Mouse (Mus musculus): Measurements from ENCODE around the gene Glmn. TPM values are rescaled to one million over a fixed set of nuclear protein-coding genes. Genes with fewer than 3 reads are reported as not detected.

The Glmn gene
- total RNA-seq (2021): 1 to 10 TPM; 4.7 to 6.5 TPM
- long read RNA-seq, experiment 1, transcript Glmn-201 (19 exons, 2,015 nt): major isoform, 8 of 11 reads
- long read RNA-seq, experiment 1, partial matches to known transcripts: 0 of 11 reads
- long read RNA-seq, experiment 1, other reads (novel, unspliced or antisense): 3 of 11 reads
- long read RNA-seq, experiment 2, transcript Glmn-201 (19 exons, 2,015 nt): major isoform, 6 of 7 reads
- long read RNA-seq, experiment 2, partial matches to known transcripts: 0 of 7 reads
- long read RNA-seq, experiment 2, other reads (novel, unspliced or antisense): 1 of 7 reads

- peak; percentile 76 for DNase-seq (ENCODE audit: low spot score)
These were observed at the start of gene Glmn, which contains the start of gene Rpap2 for GRCm38 (mm10) chr5:107597301-107598077. TSS of gene Glmn (minus strand) at chr5:107597888. TSS of gene Rpap2 (plus strand) at chr5:107597373.

DNA sequence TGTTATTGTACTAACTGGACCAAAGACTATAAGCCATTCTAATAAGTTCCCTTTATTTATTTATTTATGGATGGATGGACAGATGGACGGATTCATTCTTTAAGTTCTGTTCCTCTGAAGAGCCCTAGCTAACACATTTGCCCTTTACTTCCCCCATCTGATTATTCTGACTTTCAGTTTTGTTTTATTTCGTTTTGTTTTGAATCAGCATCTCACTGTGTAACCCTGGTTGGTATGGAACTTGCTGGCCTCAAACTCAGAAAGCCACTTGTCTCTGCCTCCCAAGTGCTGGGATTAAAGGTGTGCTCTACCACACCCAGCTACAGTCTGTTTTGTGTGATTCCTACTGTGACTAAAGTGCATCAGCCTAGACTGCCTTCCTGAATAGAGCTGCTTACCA lies 48.2 kb upstream of the Glmn start:
- DNase-seq (ENCODE audit: low spot score): no peak

DNA sequence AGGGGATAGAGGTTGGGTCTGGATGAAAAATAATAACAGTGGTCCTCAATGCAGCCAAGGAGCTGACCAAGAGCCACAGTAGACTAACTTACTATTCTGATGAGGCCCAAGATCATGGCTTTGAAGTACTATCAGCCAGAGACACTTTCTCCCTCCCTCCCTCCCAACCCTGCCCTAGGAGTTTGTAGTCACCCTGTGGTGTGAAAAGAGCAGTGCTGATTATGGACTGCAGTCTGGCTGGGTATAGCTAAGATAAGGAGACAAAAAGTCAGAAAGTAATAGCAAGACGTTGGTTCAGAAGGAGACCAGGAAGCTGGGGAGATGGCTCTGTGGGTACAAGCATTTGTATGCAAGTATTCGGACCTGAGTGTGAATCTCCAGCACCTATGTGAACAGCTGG lies 46.9 kb upstream of the Glmn start:
- no peak for DNase-seq (ENCODE audit: low spot score)

DNA sequence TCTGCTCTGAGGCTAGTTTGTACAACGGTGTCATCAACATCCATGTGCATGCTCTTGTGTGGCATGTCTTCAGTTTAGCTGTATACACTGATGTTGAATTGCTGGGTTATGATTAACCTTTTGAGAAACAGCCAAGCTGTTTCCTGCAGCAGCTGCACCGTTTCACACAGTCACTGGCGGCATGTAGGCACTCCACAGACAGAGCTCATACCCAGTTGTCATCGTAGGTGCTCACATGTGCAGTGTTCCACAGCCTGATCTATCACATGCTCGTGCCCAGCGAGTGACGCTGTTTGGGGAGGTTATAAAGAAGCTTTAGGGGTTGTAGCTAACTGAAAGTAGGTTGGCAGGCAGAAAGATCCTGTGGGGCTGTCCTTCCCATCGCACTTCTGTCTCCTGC lies 40.7 kb upstream of the Glmn start:
- DNase-seq (ENCODE audit: low spot score): no peak

- DNase-seq (ENCODE audit: low spot score): peak; percentile 1
These were observed 39.4 kb upstream of the Glmn start for GRCm38 (mm10) chr5:107637106-107637505.

DNA sequence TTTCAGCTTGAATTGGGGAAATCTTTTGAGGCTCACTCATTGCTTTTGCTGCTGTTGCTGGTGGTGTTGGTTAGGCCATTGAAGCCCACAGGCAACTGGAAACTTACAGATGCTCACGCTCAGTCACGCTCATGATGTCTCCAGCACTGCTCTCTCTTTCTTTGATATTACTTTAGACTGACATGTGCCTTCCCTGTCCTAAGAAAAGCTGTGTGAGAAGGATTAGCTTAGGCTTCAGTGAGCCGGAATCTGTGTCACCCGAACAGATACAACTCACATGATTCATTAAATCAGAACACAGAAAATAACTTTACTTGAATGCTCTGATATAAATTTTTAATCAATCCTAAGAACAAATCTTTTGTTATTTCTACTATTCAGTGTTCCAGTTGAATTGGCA lies 36.0 kb upstream of the Glmn start:
- no peak for DNase-seq (ENCODE audit: low spot score)

DNA sequence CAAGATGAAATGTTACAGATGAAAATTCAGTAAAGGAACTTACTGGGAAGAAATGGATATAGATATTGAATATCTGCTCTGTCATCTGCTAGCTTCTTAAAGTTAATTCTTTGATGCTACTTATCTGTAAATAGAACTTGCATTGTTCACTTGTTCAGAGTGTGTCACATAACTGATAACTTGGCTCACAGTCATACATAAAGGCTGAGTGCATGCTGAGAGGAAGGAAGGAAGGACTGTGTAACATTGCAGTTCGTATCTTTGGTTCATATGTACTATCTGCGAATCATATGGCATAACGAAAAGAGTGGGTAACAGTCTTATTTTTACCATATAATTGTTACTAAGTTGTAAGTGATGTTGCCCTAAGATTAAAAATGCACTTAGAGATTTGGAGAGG lies 23.6 kb upstream of the Glmn start:
- no peak for DNase-seq (ENCODE audit: low spot score)

- DNase-seq (ENCODE audit: low spot score): no peak
These were observed 20.3 kb upstream of the Glmn start for GRCm38 (mm10) chr5:107617986-107618385.

GRCm38 (mm10) chr5:107611224-107611623 lies 13.5 kb upstream of the Glmn start:
- peak; percentile 57 for DNase-seq (ENCODE audit: low spot score)

DNA sequence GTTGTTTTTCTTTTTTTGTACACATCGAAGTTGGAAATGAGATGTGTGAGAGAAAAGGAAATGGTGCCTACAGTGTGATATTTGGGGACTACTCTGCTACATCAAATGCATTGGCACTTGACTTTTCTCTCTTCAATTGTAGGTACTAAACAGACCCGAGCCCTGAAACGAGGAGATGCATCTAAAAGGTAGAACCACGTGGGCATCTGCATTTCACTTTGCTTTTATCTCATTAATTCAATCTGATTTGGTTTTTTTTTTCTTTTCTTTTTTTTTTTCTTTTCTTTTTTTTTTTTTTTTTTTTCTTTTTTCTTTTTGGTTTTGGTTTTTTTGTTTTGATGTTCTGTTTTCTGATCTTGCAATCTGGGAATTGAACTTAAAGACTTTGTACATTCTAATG lies 692 bp upstream of the Glmn start:
- DNase-seq (ENCODE audit: low spot score): no peak

GRCm38 (mm10) chr5:107569148-107569547 lies 28.5 kb downstream of the Glmn start:
- DNase-seq (ENCODE audit: low spot score): no peak

- DNase-seq (ENCODE audit: low spot score): no peak
These were observed 40.7 kb downstream of the Glmn start for GRCm38 (mm10) chr5:107556969-107557368.

DNA sequence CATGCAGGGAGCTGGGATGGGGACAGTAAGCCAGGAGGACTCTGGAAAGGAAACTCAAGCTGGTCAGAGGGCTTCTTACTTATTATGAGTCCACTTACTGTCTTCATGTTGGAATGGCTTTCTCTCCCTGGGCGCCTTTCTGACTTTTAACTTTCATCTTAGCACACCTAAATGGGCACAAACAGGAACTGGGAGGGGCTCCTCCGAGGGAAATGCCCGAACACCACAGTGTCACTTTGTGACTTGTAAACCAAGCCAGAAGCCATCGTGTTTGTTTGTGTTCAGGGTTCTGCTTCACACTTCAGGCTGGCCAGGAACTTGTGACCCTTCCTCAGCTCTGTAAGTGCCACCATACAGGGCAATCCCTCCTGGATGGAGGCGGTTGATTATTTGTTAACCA lies 43.4 kb downstream of the Glmn start:
- DNase-seq (ENCODE audit: low spot score): no peak

DNA sequence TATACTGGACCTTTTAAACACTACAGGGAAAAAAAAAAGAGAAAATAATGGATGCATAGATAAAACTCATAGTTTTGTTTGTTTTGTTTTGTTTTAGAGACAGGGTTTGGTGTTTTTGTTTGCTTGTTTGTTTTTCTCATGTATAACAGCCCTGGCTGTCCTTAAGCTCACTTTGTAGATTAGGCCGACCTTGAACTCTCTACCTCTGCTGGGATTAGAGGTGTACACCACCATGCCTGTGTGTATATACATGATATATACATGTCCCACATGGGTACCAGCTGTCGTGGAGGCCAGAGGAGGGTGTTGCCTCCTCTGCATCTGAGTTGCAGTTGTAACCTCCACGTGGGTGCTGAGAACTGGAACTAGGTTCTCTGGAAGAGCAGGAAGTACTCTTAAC lies 49.2 kb downstream of the Glmn start:
- no peak for DNase-seq (ENCODE audit: low spot score)

GRCm38 (mm10) chr5:107547955-107548354 lies 49.7 kb downstream of the Glmn start:
- DNase-seq (ENCODE audit: low spot score): no peak

- no peak for DNase-seq (ENCODE audit: low spot score)
These were observed 51.8 kb downstream of the Glmn start for GRCm38 (mm10) chr5:107545927-107546326.

- DNase-seq (ENCODE audit: low spot score): peak; percentile 74
These were observed 56.0 kb downstream of the Glmn start for GRCm38 (mm10) chr5:107541696-107542095.

DNA sequence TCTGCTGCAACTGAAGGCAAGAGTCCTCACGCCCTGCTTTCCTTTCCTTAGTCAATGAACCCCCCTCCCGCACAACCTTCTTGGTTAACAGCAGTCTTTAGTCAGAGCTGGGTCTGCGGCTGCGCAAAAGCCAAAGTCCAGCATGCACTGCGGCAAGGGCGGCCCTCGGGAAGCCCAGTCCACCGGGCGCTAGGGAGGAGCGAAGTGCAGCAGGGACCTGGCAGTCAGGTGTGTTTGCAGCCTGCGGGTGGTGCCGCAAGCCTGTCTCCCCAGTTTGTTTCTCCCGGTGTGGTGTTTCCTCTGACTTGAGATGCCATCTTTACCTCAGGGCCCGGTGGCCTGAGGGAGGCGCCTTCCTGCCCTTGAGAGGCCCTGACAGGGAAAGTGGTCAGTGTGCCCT lies 63.1 kb downstream of the Glmn start, which contains the start of gene 1700028K03Rik:
Gene 1700028K03Rik, plus strand, starts transcription at position 129 of the 400 bp plus-strand sequence.
- DNase-seq (ENCODE audit: low spot score): no peak

GRCm38 (mm10) chr5:107533590-107533989 lies 64.1 kb downstream of the Glmn start:
- DNase-seq (ENCODE audit: low spot score): no peak

GRCm38 (mm10) chr5:107528856-107529255 lies 68.8 kb downstream of the Glmn start:
- DNase-seq (ENCODE audit: low spot score): no peak

DNA sequence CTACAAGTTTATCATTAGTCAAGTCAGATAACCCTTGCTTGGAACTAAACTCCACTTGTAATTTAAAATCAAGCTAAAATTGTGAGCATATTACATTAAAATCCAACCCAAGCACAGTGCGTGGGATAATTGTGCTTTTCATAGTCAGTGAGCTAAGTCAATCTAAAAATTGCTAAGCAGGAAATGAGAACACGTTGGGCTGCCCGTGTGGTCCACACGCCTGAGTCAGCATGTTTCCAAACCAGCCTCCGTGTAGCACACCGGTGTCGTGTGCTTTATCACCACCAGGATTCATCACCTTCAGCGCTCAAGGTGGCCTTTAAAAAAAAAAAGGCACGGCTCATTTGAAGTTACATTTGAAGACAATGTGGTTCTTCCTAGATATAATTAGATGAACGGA lies 73.4 kb downstream of the Glmn start:
- no peak for DNase-seq (ENCODE audit: low spot score)

DNA sequence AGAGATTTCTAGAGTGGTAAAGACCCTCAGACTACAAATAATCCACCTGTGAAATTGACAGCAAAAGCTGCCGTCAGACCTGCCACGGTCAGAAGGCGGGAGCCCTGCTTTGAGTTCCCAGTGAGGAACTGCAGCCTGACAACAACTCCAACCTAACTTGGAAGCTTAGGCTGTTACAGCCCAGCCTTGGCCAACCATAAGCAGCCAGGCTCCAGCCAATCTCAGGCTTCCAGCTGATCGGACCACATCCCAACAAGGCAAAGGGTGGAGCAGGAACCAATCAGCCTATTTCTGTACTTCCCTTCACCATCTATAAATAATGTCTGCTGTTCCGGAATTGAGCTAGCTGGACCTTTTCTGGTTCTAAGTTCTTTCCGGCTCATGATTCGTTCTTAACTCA lies 75.8 kb downstream of the Glmn start:
- DNase-seq (ENCODE audit: low spot score): peak; percentile 21

DNA sequence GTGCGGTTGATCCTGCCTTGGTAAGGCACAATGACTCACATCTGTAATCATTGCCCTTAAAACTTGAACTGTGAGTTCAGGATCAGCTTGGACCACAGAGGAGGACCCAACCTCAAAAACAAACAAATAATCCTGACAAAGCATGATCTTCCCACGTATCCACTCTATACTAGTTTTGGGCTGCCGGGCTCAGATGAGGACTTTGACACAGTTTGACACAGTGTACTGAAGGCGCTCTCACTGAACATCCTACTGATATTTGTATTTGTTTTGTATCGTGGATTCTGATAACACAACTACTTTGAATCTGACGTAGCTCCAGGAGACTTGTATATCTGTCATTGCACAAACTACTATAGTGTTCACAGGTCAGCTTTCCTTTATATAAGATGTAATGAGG lies 76.3 kb downstream of the Glmn start:
- no peak for DNase-seq (ENCODE audit: low spot score)
